Mouse (Mus musculus) heart, postnatal 0 days (tissue): Measurements from ENCODE around the gene Gm6614.

Experiments
- CTCF ChIP-seq: IDR thresholded peaks from 2 replicates; pipeline ENCODE4 v1.5.1; 2016; ENCODE audit warnings: antibody characterized with exemption, control low read depth, low read depth
- EP300 ChIP-seq: IDR thresholded peaks from 2 replicates; pipeline ENCODE4 v1.6.1; 2016; ENCODE audit warnings: antibody characterized with exemption, low read depth

DNA sequence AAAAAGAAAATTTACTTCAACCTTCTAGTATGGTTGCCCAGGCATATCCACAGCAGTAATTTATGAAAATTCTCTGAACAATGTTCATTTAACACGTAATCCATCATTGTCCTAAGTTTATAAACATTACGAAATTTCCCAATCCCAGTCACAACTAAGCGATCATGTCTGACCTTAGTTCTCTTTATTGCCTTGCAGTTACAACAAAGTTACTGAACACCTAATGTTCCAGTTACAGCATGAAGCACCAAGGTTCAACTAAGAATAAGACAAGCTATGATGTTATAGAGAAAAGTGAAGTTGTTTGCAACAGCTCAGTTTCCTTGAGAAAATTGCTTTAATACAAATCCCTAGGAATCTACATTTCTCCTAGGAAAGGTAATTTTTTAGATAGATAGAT is 10.5 kb upstream of the Gm6614 start:
- TF ChIP-seq CTCF (no peak), EP300 (no peak)
